Mouse (Mus musculus) forebrain, embryonic 12.5 days (tissue): ENCODE measurements around the gene Zfp940. TPM values are rescaled to one million over a fixed set of nuclear protein-coding genes. Genes with fewer than 3 reads are reported as not detected.

Source experiments
- ATAC-seq: fragments of 200-750 bp; cut with Nextera tagmentation; 2 replicates; pipeline ENCODE4 v1.8.0; 2017; ENCODE audit warnings: moderate TSS enrichment; ENCODE audit not compliant: low FRiP score
- H3K27ac ChIP-seq: fragments of 300-500 bp; sonication (generic); 2 replicates; pipeline ENCODE4 v1.5.1; 2016; ENCODE audit warnings: mild to moderate bottlenecking
- H3K27me3 ChIP-seq: fragments of 300-500 bp; sonication (generic); 2 replicates; pipeline ENCODE4 v1.6.1; 2016; ENCODE audit warnings: mild to moderate bottlenecking
- H3K36me3 ChIP-seq: fragments of 300-500 bp; sonication (generic); replicated peaks from 2 replicates; pipeline ENCODE4 v1.6.1; 2016; ENCODE audit warnings: mild to moderate bottlenecking
- H3K4me1 ChIP-seq: fragments of 300-500 bp; sonication (generic); 2 replicates; pipeline ENCODE4 v1.6.1; 2016
- H3K4me2 ChIP-seq: fragments of 300-500 bp; sonication (generic); 2 replicates; pipeline ENCODE4 v1.6.1; 2016; ENCODE audit warnings: mild to moderate bottlenecking, moderate library complexity
- H3K4me3 ChIP-seq: fragments of 300-500 bp; sonication (generic); replicated peaks from 2 replicates; pipeline ENCODE4 v1.5.1; 2016; ENCODE audit warnings: mild to moderate bottlenecking
- H3K9ac ChIP-seq: fragments of 300-500 bp; sonication (generic); 2 replicates; pipeline ENCODE4 v1.6.1; 2016; ENCODE audit warnings: mild to moderate bottlenecking
- H3K9me3 ChIP-seq: fragments of 300-500 bp; sonication (generic); 2 replicates; pipeline ENCODE4 v1.6.1; 2016
- WGBS: fragments of 180-500 bp; shearing (Covaris S2); methylation state at CpG from one replicate; pipeline ENCODE4 v1.1.7; 2016; 5-methylcytosine and 5-hydroxymethylcytosine counted together
- polyA plus RNA-seq: library from polyadenylated mRNA; unstranded; fragments of >200 nt; fragmentation: Nextera tagmentation; extraction: Ambion mirVana; gene quantifications from 2 replicates; pipeline ENCODE4 v1.2.1, GENCODE M21; 2016

The Zfp940 gene
- polyA plus RNA-seq, 1 experiment from 2014 or later = 12.8 TPM

DNA sequence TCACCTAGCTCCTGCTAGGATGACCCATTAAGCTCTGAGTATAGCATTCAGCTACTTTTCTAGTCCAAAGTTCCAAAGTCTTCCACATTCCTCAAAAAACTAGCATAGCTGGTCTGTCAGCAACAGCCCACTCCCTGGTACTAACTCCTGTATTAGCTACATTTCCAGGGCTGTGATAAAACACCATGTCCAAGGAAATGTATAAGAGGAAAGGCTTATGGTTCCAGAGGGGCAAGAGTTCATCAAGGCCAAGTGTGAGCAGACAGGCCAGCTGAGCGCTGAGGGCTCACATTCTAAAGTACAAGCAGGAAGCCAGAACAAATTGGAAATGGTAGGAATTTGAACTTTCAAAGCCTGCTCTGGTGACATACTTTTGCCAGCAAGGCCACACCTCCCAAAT lies 11.4 kb downstream of the Zfp940 start:
- no peak overlapping the region for H3K4me2 ChIP-seq
- H3K36me3 ChIP-seq = peaks cover 35% of the 10 kb centered on the region
- 89% methylated on average over 1 of the region's 1 CpGs for WGBS
- no peak for ATAC-seq
- H3K9me3 ChIP-seq = no peaks in the 10 kb centered on the region
- no peaks in the 10 kb centered on the region for H3K27me3 ChIP-seq
- no peak overlapping the region for H3K9ac ChIP-seq
- H3K27ac ChIP-seq = no peak overlapping the region
- H3K4me3 ChIP-seq = no peak overlapping the region
- no peaks in the 10 kb centered on the region for H3K4me1 ChIP-seq

DNA sequence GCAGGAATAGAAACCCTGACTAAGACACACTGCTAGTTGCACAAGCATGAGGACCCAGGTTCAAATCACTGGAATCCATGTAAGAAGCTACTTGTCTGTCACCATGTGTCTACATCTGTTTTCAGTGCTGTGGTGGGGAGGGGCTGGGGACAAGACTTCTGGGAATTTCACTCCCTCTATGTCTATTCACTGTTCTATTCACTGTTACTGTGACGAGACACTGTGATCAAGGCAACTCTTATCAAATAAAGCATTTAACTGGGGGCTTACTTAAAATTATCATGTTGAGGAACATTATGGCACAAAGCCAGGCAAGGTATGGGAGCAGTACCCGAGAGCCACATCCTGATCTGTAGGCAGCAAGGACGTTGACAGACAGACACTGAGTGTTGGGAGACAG lies 14.2 kb downstream of the Zfp940 start:
- H3K4me1 ChIP-seq = no peaks in the 10 kb centered on the region
- H3K9ac ChIP-seq = no peak overlapping the region
- no peak overlapping the region for H3K27ac ChIP-seq
- ATAC-seq = no peak
- H3K4me3 ChIP-seq = no peak overlapping the region
- H3K27me3 ChIP-seq = no peaks in the 10 kb centered on the region
- H3K9me3 ChIP-seq = no peaks in the 10 kb centered on the region
- WGBS = 82% methylated on average over 3 of the region's 3 CpGs
- H3K4me2 ChIP-seq = no peak overlapping the region
- peaks cover 9% of the 10 kb centered on the region for H3K36me3 ChIP-seq

DNA sequence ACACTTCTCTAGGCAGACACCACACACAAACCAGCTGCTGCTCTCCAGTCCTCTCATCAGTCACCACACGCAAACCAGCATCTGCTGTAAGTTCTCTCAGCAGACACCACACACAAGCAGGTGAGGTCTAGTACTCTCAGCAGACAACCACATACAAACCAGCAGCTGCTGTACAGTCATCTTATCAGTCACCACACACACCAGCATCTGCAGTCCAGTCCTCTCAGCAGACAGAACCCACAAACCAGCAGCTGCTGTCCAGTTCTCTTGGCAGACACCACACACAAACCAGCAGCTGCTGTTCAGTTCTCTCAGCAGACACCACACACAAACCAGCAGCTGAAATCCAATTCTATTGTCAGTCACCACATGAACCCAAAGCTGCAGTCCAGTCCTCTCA lies 16.7 kb downstream of the Zfp940 start:
- no peaks in the 10 kb centered on the region for H3K9me3 ChIP-seq
- no peak for ATAC-seq
- H3K4me2 ChIP-seq = no peak overlapping the region
- no peaks in the 10 kb centered on the region for H3K4me1 ChIP-seq
- WGBS = 88% methylated on average over 1 of the region's 1 CpGs
- H3K27me3 ChIP-seq = no peaks in the 10 kb centered on the region
- H3K36me3 ChIP-seq = peaks cover 19% of the 10 kb centered on the region
- no peak overlapping the region for H3K4me3 ChIP-seq
- no peak overlapping the region for H3K9ac ChIP-seq
- no peak overlapping the region for H3K27ac ChIP-seq

DNA sequence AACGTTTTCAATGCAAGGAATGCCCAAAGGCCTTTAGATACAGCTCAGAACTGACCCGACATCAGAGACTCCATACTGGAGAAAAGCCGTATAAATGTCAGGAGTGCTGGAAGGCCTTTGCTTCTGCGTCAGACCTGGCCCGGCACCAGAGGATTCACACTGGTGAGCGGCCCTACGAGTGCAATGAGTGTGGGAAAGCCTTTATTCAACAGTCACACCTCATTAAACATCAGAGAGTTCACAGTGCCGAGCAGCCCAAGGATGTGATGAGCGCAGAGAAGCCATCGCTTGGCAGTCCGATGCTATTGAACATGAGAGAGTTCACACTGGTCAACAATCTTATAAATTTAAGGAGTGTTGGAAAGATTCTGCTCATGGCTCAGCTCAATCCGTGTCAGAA lies 23.7 kb downstream of the Zfp940 start:
- Histone ChIP-seq H3K9me3 (no peaks in the 10 kb centered on the region), H3K9ac (no peak overlapping the region), H3K4me1 (no peaks in the 10 kb centered on the region), H3K27me3 (no peaks in the 10 kb centered on the region), H3K36me3 (peaks cover 72% of the 10 kb centered on the region), H3K27ac (no peak overlapping the region), H3K4me3 (no peak overlapping the region), H3K4me2 (no peak overlapping the region)
- ATAC-seq = no peak
- WGBS = 90% methylated on average over 12 of the region's 12 CpGs

DNA sequence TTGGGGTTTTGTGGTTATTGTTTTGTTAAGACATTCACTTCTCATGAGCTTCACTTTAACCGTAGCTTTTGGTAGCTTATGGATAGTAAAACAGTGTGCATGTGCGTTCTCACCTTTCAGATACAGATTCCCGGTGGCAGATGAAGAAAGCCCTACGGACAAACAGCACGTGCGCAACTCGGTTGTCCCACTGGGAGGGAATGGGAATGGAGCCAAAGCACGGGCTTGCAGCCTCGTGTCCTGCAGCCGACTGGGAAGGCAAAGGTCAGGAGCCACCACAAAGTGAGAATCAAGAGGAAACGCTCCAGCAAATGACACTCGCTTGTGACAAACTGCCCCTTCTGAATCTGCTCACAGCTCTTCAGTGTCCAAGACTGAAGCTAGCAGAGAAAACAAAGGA lies 25.5 kb downstream of the Zfp940 start:
- H3K27ac ChIP-seq = no peak overlapping the region
- no peaks in the 10 kb centered on the region for H3K4me1 ChIP-seq
- no peaks in the 10 kb centered on the region for H3K9me3 ChIP-seq
- H3K9ac ChIP-seq = no peak overlapping the region
- H3K4me3 ChIP-seq = no peak overlapping the region
- no peaks in the 10 kb centered on the region for H3K27me3 ChIP-seq
- H3K36me3 ChIP-seq = peaks cover 75% of the 10 kb centered on the region
- WGBS = 97% methylated on average over 12 of the region's 12 CpGs
- H3K4me2 ChIP-seq = no peak overlapping the region
- no peak for ATAC-seq

DNA sequence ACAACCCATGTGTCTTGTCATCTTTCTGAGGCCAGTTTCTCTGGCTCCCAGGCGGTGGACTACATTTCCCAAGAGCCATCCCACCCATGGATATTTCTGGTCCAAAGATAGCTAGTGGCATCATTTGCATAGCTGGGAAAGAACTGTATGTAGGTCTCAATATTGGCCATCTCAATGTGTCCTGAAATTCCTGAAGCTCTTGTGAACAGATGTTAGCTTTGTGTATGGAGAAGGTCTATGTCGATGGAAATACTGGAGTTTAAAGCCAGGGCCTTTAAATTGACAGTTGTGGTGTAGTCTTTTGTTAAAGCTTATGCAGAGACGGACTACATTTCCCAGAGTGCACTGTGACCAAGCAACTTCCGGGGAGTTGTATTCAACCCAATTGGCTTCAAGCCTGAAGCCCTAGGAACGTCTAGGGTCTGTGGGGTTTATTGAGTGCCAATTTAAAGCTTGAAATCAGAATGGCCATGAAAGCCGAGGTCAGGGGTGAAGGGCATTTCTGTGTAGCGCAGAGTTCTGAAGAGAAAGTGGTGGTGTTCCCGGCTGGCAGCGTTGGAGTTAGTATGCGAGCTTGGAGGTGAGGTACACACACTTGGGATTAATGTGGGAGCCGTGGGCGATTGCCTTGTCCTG lies 34.7 kb downstream of the Zfp940 start:
- no peaks in the 10 kb centered on the region for H3K27me3 ChIP-seq
- H3K4me2 ChIP-seq = peak overlapping the region; percentile 61
- peaks cover 22% of the 10 kb centered on the region for H3K36me3 ChIP-seq
- peak overlapping the region; percentile 50; the same call in 1 of the 2 replicates for H3K27ac ChIP-seq
- peak; percentile 77 for ATAC-seq
- 3% methylated on average over 12 of the region's 12 CpGs for WGBS
- peak overlapping the region; percentile 61 for H3K4me3 ChIP-seq
- no peaks in the 10 kb centered on the region for H3K9me3 ChIP-seq
- peaks cover 39% of the 10 kb centered on the region for H3K4me1 ChIP-seq
- peak overlapping the region; percentile 67 for H3K9ac ChIP-seq

DNA sequence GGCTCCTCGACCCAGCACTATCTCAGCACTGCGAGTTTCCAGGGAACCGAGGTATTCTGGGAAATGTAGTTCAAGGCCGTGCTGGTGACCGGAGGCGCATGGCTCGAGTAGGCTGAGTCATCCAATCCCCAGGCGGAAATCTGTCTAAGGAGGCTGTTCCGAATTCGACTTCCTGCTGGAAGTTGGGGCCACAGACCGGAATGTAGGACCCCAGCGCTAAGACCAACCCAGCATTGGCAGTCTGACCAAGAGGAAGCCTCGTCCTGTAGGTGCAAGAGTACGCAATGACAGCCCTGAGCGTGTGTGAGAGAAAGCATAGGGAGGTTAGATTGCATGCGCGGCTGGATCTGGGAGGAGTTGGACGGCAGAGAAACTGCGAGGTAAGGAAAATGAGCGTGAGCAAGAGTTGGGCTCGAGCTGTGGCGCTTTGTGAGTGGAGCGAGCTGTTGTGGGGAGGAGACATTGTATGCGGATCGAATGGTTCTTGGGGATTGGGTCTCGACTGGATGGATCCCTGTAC lies 37.5 kb downstream of the Zfp940 start, which contains the start of gene Zfp790:
TSS of gene Zfp790 (plus strand) at position 205 of the 520 bp plus-strand sequence.
- WGBS = 0% methylated on average over 26 of the region's 26 CpGs
- Histone ChIP-seq H3K27ac (peak within 1 kb of the TSS; percentile 84), H3K4me1 (peaks cover 39% of the 10 kb centered on the region), H3K4me2 (peak within 1 kb of the TSS; percentile 70), H3K9ac (peak within 1 kb of the TSS; percentile 70), H3K9me3 (no peaks in the 10 kb centered on the region), H3K36me3 (peaks cover 1% of the 10 kb centered on the region; the same call in 1 of the 2 replicates), H3K27me3 (no peaks in the 10 kb centered on the region), H3K4me3 (peak within 1 kb of the TSS; percentile 70)
- peak; percentile 94 for ATAC-seq

DNA sequence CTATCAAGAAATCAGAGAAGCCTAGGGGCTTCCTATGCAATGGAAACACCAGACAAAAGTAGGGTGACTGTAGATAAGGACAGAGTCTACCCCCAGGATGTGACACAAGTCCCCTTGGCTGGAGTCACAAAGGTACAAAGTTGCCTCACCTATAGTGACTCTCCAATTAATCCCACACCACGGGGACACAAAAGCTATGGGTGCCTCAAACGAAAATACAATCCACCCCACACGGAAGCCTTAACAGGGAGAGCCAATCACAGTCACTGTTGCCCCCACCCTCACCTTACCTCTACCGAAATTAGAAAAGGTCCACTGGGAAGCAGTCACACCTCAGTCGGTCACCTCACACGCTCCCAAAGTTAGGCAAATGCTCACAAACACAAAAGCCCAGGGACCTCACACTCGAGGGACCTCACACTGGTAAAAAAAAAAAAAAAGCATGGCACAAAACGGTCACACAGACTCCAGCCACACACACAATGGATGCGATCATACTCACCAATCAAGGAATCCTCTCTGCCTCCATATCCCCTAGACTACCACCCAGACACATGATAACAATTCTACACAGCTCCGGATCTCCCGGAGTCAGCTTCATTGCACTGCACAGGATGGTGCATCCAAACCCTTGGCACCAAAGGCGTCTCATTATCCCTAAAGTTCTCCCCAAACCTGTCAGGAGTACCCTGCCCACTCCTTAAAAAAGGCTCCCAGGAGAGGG lies 38.2 kb downstream of the Zfp940 start:
- peak overlapping the region; percentile 70 for H3K4me2 ChIP-seq
- peak; percentile 45; the same call in 1 of the 2 replicates for ATAC-seq
- H3K27me3 ChIP-seq = no peaks in the 10 kb centered on the region
- H3K36me3 ChIP-seq = no peaks in the 10 kb centered on the region
- peak overlapping the region; percentile 59; the same call in 1 of the 2 replicates for H3K27ac ChIP-seq
- H3K9me3 ChIP-seq = no peaks in the 10 kb centered on the region
- H3K4me3 ChIP-seq = peak overlapping the region; percentile 70
- peak overlapping the region; percentile 70 for H3K9ac ChIP-seq
- WGBS = 2% methylated on average over 12 of the region's 12 CpGs
- H3K4me1 ChIP-seq = peaks cover 39% of the 10 kb centered on the region

DNA sequence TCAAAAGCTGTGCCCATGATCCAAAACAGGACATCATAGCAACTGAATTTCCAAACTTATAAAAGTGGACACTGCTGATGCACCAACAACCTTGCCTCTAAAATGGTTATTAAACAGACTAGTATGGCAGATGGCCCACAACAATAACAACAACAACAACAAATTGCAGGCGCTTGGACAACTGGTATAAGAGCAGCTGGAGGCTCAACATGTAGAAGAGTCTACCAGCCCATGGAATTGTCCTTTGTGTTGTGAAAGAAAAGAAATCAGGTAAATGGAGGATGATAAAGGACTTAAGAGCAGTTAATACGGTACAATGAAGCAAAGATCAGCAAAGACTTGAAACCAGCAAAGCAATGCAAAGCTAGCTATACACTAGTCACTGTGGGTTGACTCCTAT lies 39.1 kb downstream of the Zfp940 start:
- 89% methylated on average over 2 of the region's 2 CpGs for WGBS
- peak overlapping the region; percentile 70; the same call in 1 of the 2 replicates for H3K4me3 ChIP-seq
- H3K36me3 ChIP-seq = no peaks in the 10 kb centered on the region
- H3K27ac ChIP-seq = no peak overlapping the region
- no peak for ATAC-seq
- H3K4me2 ChIP-seq = peak overlapping the region; percentile 70
- no peaks in the 10 kb centered on the region for H3K27me3 ChIP-seq
- no peak overlapping the region for H3K9ac ChIP-seq
- peaks cover 36% of the 10 kb centered on the region for H3K4me1 ChIP-seq
- H3K9me3 ChIP-seq = 0 out of 2 replicates have a peak, but pooled peaks cover 4% of the 10 kb centered on the region

DNA sequence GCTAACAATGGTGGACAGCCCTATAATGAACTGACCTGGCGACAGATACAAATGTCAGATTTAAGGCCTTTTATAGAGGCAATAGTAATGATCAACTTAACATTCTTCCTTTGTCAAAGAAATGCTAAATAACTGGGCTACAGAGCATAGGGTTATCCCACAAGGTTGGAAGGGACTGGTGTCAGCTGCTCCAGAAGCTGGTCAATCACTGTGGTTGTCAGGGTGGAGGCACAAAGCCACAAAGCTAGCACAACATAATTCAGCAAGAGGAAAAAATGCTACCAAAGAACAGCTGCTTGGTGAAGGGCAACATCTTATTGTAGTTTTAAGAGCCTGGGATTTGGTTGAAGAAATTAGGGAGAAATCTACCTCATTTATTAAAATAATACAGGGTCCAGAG lies 41.2 kb downstream of the Zfp940 start:
- Histone ChIP-seq H3K9me3 (0 out of 2 replicates have a peak, but pooled peaks cover 6% of the 10 kb centered on the region), H3K36me3 (no peaks in the 10 kb centered on the region), H3K4me2 (no peak overlapping the region), H3K4me1 (peaks cover 20% of the 10 kb centered on the region), H3K9ac (no peak overlapping the region), H3K27ac (no peak overlapping the region), H3K27me3 (no peaks in the 10 kb centered on the region), H3K4me3 (no peak overlapping the region)
- 89% methylated on average over 1 of the region's 1 CpGs for WGBS
- ATAC-seq = no peak

DNA sequence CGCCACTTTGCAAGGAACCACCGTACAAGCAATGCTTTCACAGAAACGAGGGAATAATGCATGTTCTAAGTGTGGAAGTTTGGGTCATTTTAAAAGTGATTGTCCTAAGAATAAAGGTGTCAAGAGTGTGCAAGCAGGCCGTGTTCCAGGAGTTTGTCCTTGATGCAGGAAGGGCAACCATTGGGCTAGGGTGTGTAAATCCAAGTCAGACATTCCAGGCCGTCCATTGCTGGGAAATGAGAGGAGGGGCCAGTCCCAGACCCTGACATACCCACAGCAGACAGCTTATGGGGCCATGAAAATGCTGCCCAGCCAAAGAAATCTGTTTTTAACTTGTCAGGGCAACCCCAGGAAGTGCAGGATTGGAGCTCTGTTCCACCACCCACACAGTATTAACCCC lies 46.4 kb downstream of the Zfp940 start:
- Histone ChIP-seq H3K27me3 (no peaks in the 10 kb centered on the region), H3K4me1 (no peaks in the 10 kb centered on the region), H3K4me2 (no peak overlapping the region), H3K9ac (no peak overlapping the region), H3K4me3 (no peak overlapping the region), H3K36me3 (no peaks in the 10 kb centered on the region), H3K9me3 (0 out of 2 replicates have a peak, but pooled peaks cover 6% of the 10 kb centered on the region), H3K27ac (no peak overlapping the region)
- WGBS = 73% methylated on average over 5 of the region's 5 CpGs
- no peak for ATAC-seq

DNA sequence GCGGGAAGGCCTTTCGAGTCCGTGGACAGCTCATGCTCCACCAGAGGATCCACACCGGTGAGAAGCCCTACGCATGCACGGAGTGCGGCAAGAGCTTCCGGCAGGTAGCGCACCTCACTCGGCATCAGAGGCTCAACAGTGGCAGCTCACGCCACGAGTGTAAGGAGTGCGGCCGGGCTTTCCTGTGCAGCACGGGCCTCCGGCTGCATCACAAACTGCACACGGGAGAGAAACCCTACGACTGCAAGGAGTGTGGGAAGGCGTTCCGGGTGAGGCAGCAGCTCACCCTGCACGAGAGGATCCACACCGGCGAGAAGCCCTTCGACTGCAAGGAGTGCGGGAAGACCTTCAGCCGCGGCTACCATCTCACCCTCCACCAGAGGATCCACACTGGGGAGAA lies 60.6 kb downstream of the Zfp940 start:
- Histone ChIP-seq H3K36me3 (peaks cover 66% of the 10 kb centered on the region), H3K27me3 (peaks cover 13% of the 10 kb centered on the region; the same call in 1 of the 2 replicates), H3K9me3 (peaks cover 7% of the 10 kb centered on the region; the same call in 1 of the 2 replicates), H3K4me2 (no peak overlapping the region), H3K4me1 (no peaks in the 10 kb centered on the region), H3K9ac (no peak overlapping the region), H3K4me3 (no peak overlapping the region), H3K27ac (no peak overlapping the region)
- no peak for ATAC-seq
- 33% methylated on average over 27 of the region's 27 CpGs for WGBS
